Mouse (Mus musculus) hindbrain, embryonic 14.5 days (tissue): ENCODE measurements around the gene Rbm4. TPM values are rescaled to one million over a fixed set of nuclear protein-coding genes. Genes with fewer than 3 reads are reported as not detected.

Experiments used
- ATAC-seq: fragments of 200-750 bp; cut with Nextera tagmentation; 2 replicates; pipeline ENCODE4 v1.8.0; 2017; ENCODE audit warnings: moderate number of reproducible peaks, mild to moderate bottlenecking, moderate TSS enrichment, moderate library complexity; ENCODE audit not compliant: low FRiP score
- DNase-seq: peaks from one replicate; pipeline ENCODE4 v3.0.0-alpha.2; 2015; ENCODE audit warnings: low spot score
- H3K27ac ChIP-seq: fragments of 300-500 bp; sonication (generic); 2 replicates; pipeline ENCODE4 v1.5.1; 2014; ENCODE audit warnings: mild to moderate bottlenecking, moderate library complexity
- H3K27me3 ChIP-seq: fragments of 300-500 bp; sonication (generic); 2 replicates; pipeline ENCODE4 v1.6.1; 2014; ENCODE audit warnings: mild to moderate bottlenecking, low read length, mixed read lengths; ENCODE audit not compliant: control insufficient read depth, insufficient read depth
- H3K36me3 ChIP-seq: fragments of 300-500 bp; sonication (generic); replicated peaks from 2 replicates; pipeline ENCODE4 v1.6.1; 2014; ENCODE audit not compliant: control insufficient read depth, insufficient read depth
- H3K4me1 ChIP-seq: fragments of 300-500 bp; sonication (generic); replicated peaks from 2 replicates; pipeline ENCODE4 v1.6.1; 2014; ENCODE audit warnings: antibody characterized with exemption, low read length, mixed read lengths; ENCODE audit not compliant: control insufficient read depth, insufficient read depth
- H3K4me2 ChIP-seq: fragments of 300-500 bp; sonication (generic); replicated peaks from 2 replicates; pipeline ENCODE4 v1.6.1; 2014; ENCODE audit warnings: mild to moderate bottlenecking, moderate library complexity
- H3K4me3 ChIP-seq: fragments of 300-500 bp; sonication (generic); replicated peaks from 2 replicates; pipeline ENCODE4 v1.5.1; 2014; ENCODE audit warnings: mild to moderate bottlenecking, low read length
- H3K9ac ChIP-seq: fragments of 300-500 bp; sonication (generic); 2 replicates; pipeline ENCODE4 v1.6.1; 2014
- H3K9me3 ChIP-seq: fragments of 300-500 bp; sonication (generic); 2 replicates; pipeline ENCODE4 v1.6.1; 2016; ENCODE audit warnings: low read length; ENCODE audit not compliant: control insufficient read depth
- WGBS: fragments of 180-500 bp; shearing (Covaris S2); extraction: QIAGEN DNeasy Blood & Tissue Kit; methylation state at CpG from one replicate; pipeline ENCODE4 v1.1.7; 2014; 5-methylcytosine and 5-hydroxymethylcytosine counted together
- polyA plus RNA-seq: library from polyadenylated mRNA; unstranded; fragments of >200 nt; fragmentation: Nextera tagmentation; extraction: Ambion mirVana; gene quantifications from 2 replicates; pipeline ENCODE4 v1.2.1, GENCODE M21; 2014

Rbm4 gene
- 78.9 and 82.7 TPM in 2 replicates for polyA plus RNA-seq

GRCm38 (mm10) chr19:4793831-4794422 is at the start of gene Rbm4:
Gene Rbm4 (minus strand): TSS chr19:4793901.
- ATAC-seq (peak; percentile 99), DNase-seq (peak; percentile 98)
- Histone ChIP-seq H3K36me3 (peaks cover 52% of the 10 kb centered on the region), H3K9me3 (no peaks in the 10 kb centered on the region), H3K27me3 (no peaks in the 10 kb centered on the region), H3K27ac (peak within 1 kb of the TSS; percentile 77), H3K4me2 (peak within 1 kb of the TSS; percentile 83), H3K4me1 (peaks cover 42% of the 10 kb centered on the region), H3K9ac (peak within 1 kb of the TSS; percentile 69), H3K4me3 (peak within 1 kb of the TSS; percentile 55)
- WGBS: under 1% methylated on average over 31 of the region's 31 CpGs

- ATAC-seq: no peak
- WGBS: 80% methylated on average over 2 of the region's 2 CpGs
Observed at GRCm38 (mm10) chr19:4842611-4843010, 48.9 kb upstream of the Rbm4 start.

GRCm38 (mm10) chr19:4840848-4841247 is 47.1 kb upstream of the Rbm4 start:
- Histone ChIP-seq H3K4me3 (no peak overlapping the region), H3K9ac (no peak overlapping the region), H3K36me3 (no peaks in the 10 kb centered on the region), H3K27me3 (peaks cover 23% of the 10 kb centered on the region), H3K9me3 (no peaks in the 10 kb centered on the region), H3K4me1 (peaks cover 15% of the 10 kb centered on the region), H3K4me2 (no peak overlapping the region), H3K27ac (no peak overlapping the region)
- DNase-seq (no peak), ATAC-seq (no peak)
- WGBS: 86% methylated on average over 9 of the region's 9 CpGs

More at GRCm38 (mm10) chr19:4842611-4843010, 48.9 kb upstream of the Rbm4 start:
- no peaks in the 10 kb centered on the region for H3K9me3 ChIP-seq
- DNase-seq: no peak
- H3K27me3 ChIP-seq: peaks cover 23% of the 10 kb centered on the region
- H3K27ac ChIP-seq: no peak overlapping the region
- H3K4me2 ChIP-seq: no peak overlapping the region
- H3K9ac ChIP-seq: no peak overlapping the region
- H3K4me3 ChIP-seq: no peak overlapping the region
- H3K4me1 ChIP-seq: peaks cover 15% of the 10 kb centered on the region
- H3K36me3 ChIP-seq: no peaks in the 10 kb centered on the region

GRCm38 (mm10) chr19:4839149-4839548 is 45.4 kb upstream of the Rbm4 start, which contains the start of the genes Ccs and Ccdc87:
Gene Ccs (minus strand): TSS chr19:4839332.
Gene Ccdc87 (plus strand): TSS chr19:4839366.
- Histone ChIP-seq H3K27me3 (peaks cover 23% of the 10 kb centered on the region), H3K27ac (no peak within 1 kb of the TSS), H3K9ac (peak within 1 kb of the TSS; percentile 65), H3K4me1 (peaks cover 15% of the 10 kb centered on the region), H3K9me3 (no peaks in the 10 kb centered on the region), H3K36me3 (no peaks in the 10 kb centered on the region), H3K4me3 (peak within 1 kb of the TSS; percentile 59), H3K4me2 (peak within 1 kb of the TSS; percentile 98)
- DNase-seq (peak; percentile 93), ATAC-seq (peak; percentile 97)
- WGBS: under 1% methylated on average over 25 of the region's 25 CpGs

GRCm38 (mm10) chr19:4838526-4839140 is 44.9 kb upstream of the Rbm4 start:
- 33% methylated on average over 10 of the region's 10 CpGs for whole genome bisulfite sequencing
- DNase-seq (no peak), ATAC-seq (0 out of 2 replicates have a peak, but pooled peaks have one; percentile 5)
- peaks cover 23% of the 10 kb centered on the region for H3K27me3 ChIP-seq
- H3K4me2 ChIP-seq: peak overlapping the region; percentile 98
- H3K27ac ChIP-seq: no peak overlapping the region
- no peaks in the 10 kb centered on the region for H3K36me3 ChIP-seq
- H3K9ac ChIP-seq: peak overlapping the region; percentile 65
- H3K4me3 ChIP-seq: peak overlapping the region; percentile 59
- no peaks in the 10 kb centered on the region for H3K9me3 ChIP-seq
- peaks cover 15% of the 10 kb centered on the region for H3K4me1 ChIP-seq

GRCm38 (mm10) chr19:4837049-4837448 is 43.3 kb upstream of the Rbm4 start:
- no peak for ATAC-seq
- Histone ChIP-seq H3K9ac (no peak overlapping the region), H3K36me3 (peaks cover 9% of the 10 kb centered on the region; the same call in 1 of the 2 replicates), H3K4me2 (no peak overlapping the region), H3K4me3 (no peak overlapping the region), H3K9me3 (no peaks in the 10 kb centered on the region), H3K27ac (no peak overlapping the region), H3K4me1 (peaks cover 15% of the 10 kb centered on the region), H3K27me3 (peaks cover 23% of the 10 kb centered on the region)
- no peak for DNase-seq
- WGBS: 93% methylated on average over 6 of the region's 6 CpGs

- Histone ChIP-seq H3K4me3 (no peak overlapping the region), H3K4me2 (no peak overlapping the region), H3K9ac (no peak overlapping the region), H3K4me1 (peaks cover 15% of the 10 kb centered on the region), H3K27me3 (peaks cover 14% of the 10 kb centered on the region), H3K27ac (no peak overlapping the region), H3K9me3 (no peaks in the 10 kb centered on the region), H3K36me3 (peaks cover 9% of the 10 kb centered on the region)
- ATAC-seq (no peak), DNase-seq (no peak)
- WGBS: 77% methylated on average over 2 of the region's 2 CpGs
Observed at GRCm38 (mm10) chr19:4836096-4836495, 42.4 kb upstream of the Rbm4 start.

- Histone ChIP-seq H3K27ac (no peak overlapping the region), H3K4me3 (no peak overlapping the region), H3K9me3 (no peaks in the 10 kb centered on the region), H3K27me3 (no peaks in the 10 kb centered on the region), H3K4me2 (no peak overlapping the region), H3K4me1 (peaks cover 10% of the 10 kb centered on the region; the same call in 1 of the 2 replicates), H3K36me3 (peaks cover 12% of the 10 kb centered on the region), H3K9ac (no peak overlapping the region)
- no peak for ATAC-seq
- 92% methylated on average over 8 of the region's 8 CpGs for WGBS
- no peak for DNase-seq
Observed at GRCm38 (mm10) chr19:4833977-4834376, 40.3 kb upstream of the Rbm4 start.

GRCm38 (mm10) chr19:4829156-4829555 is 35.5 kb upstream of the Rbm4 start:
- WGBS: 63% methylated on average over 7 of the region's 7 CpGs
- peak; percentile 61 for DNase-seq
- Histone ChIP-seq H3K27me3 (no peaks in the 10 kb centered on the region), H3K9me3 (no peaks in the 10 kb centered on the region), H3K4me1 (no peaks in the 10 kb centered on the region), H3K4me3 (no peak overlapping the region), H3K36me3 (peaks cover 22% of the 10 kb centered on the region), H3K27ac (no peak overlapping the region), H3K9ac (no peak overlapping the region), H3K4me2 (no peak overlapping the region)
- ATAC-seq: no peak
